Mouse (Mus musculus) T-helper 2 cell (primary cell): ENCODE results near the gene Aldh18a1.

Source experiments
- in situ Hi-C: fragments of 300-600 bp; cut with MboI, MseI; formaldehyde crosslinking; loops from one replicate; pipeline ENCODE4 v1.15.1; 2025; ENCODE audit warnings: high pct_unique_total_duplicates

Gene Aldh18a1

GRCm38 (mm10) chr19:40532525-40532924, 55.7 kb downstream of the Aldh18a1 start:
- in situ Hi-C loops, result no loop called here

DNA sequence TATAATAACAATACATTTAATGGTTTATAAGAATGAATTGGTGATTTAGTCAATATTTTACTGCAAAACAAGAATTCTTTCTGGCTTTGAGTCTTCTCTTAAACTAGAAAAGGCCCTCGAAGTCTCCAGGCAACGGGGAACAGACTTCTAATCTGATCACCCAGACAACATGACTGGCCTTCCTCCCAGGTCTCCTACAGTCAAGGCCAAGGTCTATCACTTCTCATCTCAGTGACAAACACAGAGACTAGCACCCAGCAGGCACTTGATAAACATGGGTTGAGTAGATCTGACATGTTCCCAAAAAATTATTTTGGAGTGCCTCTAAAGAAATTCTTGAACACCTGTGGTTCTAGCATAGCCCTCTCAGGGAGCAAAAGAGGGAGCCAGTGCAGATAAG, 57.9 kb downstream of the Aldh18a1 start:
- in situ Hi-C loops, result no loop called here

- in situ Hi-C loops, result no loop called here
These were observed 60.0 kb downstream of the Aldh18a1 start for GRCm38 (mm10) chr19:40528254-40528653.

GRCm38 (mm10) chr19:40526367-40527014, 61.8 kb downstream of the Aldh18a1 start:
- in situ Hi-C loops, result no loop called here

- in situ Hi-C loops, result no loop called here
These were observed 64.7 kb downstream of the Aldh18a1 start for GRCm38 (mm10) chr19:40523431-40524005.

GRCm38 (mm10) chr19:40520403-40520802, 67.9 kb downstream of the Aldh18a1 start:
- in situ Hi-C loops, result no loop called here

DNA sequence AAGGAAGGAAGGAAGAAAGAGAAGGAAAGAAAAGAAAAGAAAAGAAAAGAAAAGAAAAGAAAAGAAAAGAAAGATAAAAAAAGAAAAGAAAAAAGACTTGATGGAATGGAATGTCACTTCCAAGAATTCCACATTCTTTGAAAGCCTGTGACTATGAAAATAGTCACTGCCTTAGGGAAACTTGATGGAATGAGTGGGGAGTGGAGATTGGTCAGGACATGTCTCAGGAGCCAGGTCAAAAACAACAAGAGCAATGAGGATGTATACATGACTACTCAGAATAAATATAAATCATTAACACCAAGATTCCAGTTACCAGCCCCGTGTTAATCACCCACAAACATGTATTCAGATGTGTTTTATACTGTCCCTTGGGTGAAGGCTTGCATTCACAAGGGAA, 69.6 kb downstream of the Aldh18a1 start:
- in situ Hi-C loops, result no loop called here

DNA sequence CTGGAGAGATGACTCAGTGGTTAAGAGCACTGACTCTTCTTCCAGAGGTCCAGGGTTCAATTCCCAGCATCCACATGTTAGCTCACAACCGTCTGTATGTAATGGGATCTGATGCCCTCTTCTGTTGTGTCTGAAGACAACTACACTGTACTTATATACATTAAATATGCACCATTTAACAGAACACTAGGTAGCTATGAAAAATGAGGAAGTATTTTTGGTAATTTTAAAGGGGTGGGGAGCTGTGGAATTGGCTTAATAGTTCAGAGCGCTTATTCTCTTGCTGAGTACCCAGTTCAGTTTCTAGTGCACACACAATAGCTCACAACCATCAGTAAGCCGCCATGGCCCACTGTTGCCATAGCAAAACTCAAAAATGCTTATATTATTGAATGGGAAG, 72.7 kb downstream of the Aldh18a1 start:
- in situ Hi-C loops, result no loop called here

- in situ Hi-C loops, result no loop called here
These were observed 73.9 kb downstream of the Aldh18a1 start for GRCm38 (mm10) chr19:40514376-40514775.

GRCm38 (mm10) chr19:40513632-40514078, 74.6 kb downstream of the Aldh18a1 start, which contains the start of gene Sorbs1:
Gene Sorbs1, minus strand, starts transcription at chr19:40513779.
- in situ Hi-C loops, result no loop called here

GRCm38 (mm10) chr19:40512500-40513421, 75.5 kb downstream of the Aldh18a1 start:
- in situ Hi-C loops, result no loop called here

GRCm38 (mm10) chr19:40511679-40512309, 76.5 kb downstream of the Aldh18a1 start:
- in situ Hi-C loops, result no loop called here

GRCm38 (mm10) chr19:40511100-40511439, 77.2 kb downstream of the Aldh18a1 start:
- in situ Hi-C loops, result no loop called here

GRCm38 (mm10) chr19:40510387-40511099, 77.7 kb downstream of the Aldh18a1 start:
- in situ Hi-C loops, result no loop called here

DNA sequence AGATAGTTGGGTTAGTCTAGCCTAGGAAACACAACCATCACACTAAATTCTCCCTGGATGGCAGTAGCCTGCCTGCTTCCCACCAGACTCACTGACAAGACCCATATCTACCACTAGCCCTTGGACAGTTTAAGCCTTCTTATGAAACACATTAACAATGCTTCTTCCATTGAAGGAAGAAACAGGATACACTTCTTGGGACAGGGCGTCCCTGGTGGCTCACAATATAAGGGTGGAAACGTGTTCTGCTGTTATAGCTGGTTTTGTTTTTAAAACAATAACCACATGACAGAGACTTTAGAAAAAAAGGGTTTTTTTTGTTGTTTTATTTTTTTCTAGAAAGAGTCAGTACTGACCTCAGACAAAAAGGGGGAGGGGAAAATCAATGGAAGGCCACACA, 79.0 kb downstream of the Aldh18a1 start:
- in situ Hi-C loops, result loop anchor here (10.0 kb wide), 1 partner anchor 244 kb away; no protein-coding TSS in a partner anchor

- in situ Hi-C loops, result loop anchor here (10.0 kb wide), 1 partner anchor 244 kb away; no protein-coding TSS in a partner anchor
These were observed 79.4 kb downstream of the Aldh18a1 start for GRCm38 (mm10) chr19:40508851-40509250.

GRCm38 (mm10) chr19:40506965-40507364, 81.3 kb downstream of the Aldh18a1 start:
- in situ Hi-C loops, result loop anchor here (10.0 kb wide), 1 partner anchor 242 kb away; no protein-coding TSS in a partner anchor

DNA sequence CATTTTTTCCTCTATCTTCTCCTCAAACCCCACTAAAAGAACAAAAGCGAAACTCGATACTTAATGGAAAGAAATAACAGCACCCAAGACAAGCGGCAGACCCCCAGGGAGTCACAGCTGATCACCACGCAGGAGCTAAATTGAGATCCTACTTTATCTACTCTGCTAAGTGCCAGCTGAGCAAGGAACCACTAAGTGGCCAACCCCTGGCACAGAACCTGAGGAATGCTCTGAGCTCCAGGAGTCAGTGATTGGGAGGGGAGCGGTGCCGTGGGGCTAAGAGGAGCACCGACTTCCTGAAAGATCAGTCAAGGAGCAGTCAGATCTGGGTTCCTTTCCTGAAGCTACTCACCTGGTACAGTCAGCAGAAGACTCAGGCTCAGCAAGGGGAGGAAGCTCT, 83.9 kb downstream of the Aldh18a1 start:
- in situ Hi-C loops, result loop anchor here (10.0 kb wide), 1 partner anchor 240 kb away; no protein-coding TSS in a partner anchor
